Mouse (Mus musculus): ENCODE results near the gene Pigc.

Gene Pigc

DNA sequence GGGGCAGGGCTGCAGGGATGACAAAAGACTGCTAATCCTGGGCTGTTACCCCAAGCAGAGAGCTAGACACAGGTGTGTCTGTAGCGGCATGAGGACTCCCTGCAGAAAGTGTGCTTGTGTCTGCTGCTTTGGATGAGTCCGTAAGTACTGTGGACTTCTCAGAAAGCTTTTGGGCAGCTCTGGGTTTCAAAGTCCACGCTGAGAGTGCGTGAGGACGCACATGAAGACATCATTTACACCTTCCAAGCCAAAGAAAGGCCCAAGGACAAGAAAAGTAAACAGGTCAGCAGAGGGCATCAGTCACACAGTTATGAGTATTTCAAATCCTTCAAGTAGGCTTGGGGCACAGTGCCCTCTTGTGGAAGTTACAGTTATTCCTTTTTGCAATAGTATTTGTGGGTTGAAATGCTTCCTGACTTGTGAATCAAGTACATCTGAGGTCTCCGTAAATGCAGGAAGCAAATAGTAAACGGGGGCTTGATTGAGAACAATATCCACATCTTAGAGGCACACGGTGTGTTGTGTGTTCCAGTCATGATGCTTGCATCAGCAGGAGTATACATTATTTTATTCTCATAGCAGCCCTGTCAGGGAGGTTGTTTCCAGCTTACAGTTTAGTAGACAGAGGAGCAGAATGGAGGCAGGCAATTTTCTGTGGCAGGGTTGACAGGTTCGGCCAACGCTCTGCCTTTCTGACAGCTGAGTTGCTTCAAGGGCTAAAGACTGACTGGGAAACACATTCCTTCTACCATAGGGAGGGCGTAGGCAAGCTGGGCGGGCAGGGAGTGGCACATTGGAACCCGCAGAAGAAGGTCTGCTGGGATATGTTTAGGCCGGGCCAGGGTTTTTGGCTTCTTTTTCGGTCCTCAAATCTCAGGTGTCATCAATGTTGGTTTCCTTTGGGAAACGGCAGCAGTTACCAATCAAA lies 7.5 kb downstream of the Pigc start:
- peak; percentile 61 to 82 for DNase-seq (ENCODE audit: low spot score in 2 of 2)

DNA sequence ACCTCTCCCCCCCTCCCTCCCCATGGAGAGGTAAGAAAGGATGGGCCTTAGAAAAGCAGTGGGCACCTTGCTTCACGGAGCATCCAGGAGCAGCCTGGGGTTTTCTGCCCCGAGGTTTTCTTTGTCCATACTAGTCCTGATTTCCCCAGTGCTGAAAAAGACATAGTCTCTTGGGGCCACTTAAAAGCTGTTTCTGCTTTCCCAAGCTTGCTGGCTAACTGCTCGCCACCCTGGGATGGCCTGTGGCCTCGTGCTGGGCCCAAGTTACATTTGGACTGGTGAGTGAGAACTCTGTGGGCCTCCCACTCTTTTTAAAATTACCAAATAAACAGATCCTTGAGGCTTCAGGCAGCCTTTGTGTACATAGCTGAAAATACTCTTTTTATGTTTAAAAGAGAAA lies 8.3 kb downstream of the Pigc start:
- peak; percentile 44 to 60 for DNase-seq (ENCODE audit: low spot score in 2 of 2)

GRCm38 (mm10) chr1:161978173-161978700 lies 9.3 kb downstream of the Pigc start:
- DNase-seq (ENCODE audit: low spot score in 2 of 2): no peak

GRCm38 (mm10) chr1:161979536-161979935 lies 10.6 kb downstream of the Pigc start, which contains the start of gene 4930558K02Rik:
4930558K02Rik (minus strand) TSS chr1:161979636.
- DNase-seq (ENCODE audit: low spot score in 2 of 2): no peak

DNA sequence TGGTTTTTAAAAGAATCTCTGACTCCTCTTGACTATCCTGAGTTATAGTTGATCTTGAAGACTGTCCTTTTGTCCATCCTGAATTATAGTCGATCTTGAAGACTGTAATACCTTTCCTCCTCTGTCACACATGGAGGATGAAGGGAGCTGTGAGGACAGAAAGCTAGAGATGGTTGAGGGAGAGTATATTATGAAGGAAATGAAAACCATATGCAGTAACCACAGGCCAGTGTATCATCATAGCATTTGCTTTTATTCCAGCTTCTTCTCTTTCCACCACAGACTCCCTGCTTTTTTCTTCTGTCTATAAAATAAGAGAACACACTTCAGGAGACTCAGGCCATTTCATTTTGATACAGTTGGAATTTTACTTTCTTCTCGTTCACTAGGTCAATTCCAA lies 11.1 kb downstream of the Pigc start:
- no peak for DNase-seq (ENCODE audit: low spot score in 2 of 2)

- DNase-seq (ENCODE audit: low spot score in 2 of 2): no peak
These were observed 11.8 kb downstream of the Pigc start for GRCm38 (mm10) chr1:161980626-161981298.

DNA sequence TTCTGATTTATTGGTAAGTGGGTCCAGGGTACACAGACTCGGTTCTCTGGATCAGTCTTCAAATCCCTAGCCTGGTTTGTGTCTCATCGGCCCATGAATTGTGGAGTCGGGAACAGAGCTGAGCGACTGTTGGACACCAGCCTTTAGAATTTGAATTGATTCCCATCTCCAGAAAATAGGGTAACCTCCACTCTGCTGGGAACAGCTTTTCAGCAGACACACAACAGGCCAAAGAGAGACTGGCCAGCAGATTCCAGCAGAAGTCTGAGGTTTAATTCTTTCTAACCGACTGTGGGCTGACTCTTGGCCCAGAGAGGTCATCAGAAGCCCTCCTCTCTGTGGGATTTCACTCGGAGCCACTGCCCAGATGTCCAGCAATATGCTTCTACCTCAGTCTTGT lies 14.5 kb downstream of the Pigc start:
- DNase-seq (ENCODE audit: low spot score in 2 of 2): peak; percentile 46 to 65

GRCm38 (mm10) chr1:161983979-161984566 lies 15.1 kb downstream of the Pigc start:
- peak; percentile 56 to 60 for DNase-seq (ENCODE audit: low spot score in 2 of 2)

- no peak for DNase-seq (ENCODE audit: low spot score in 2 of 2)
These were observed 21.9 kb downstream of the Pigc start for GRCm38 (mm10) chr1:161990684-161991578.

- DNase-seq (ENCODE audit: low spot score in 2 of 2): no peak
These were observed 22.9 kb downstream of the Pigc start for GRCm38 (mm10) chr1:161991846-161992245.

- no peak for DNase-seq (ENCODE audit: low spot score in 2 of 2)
These were observed 23.4 kb downstream of the Pigc start for GRCm38 (mm10) chr1:161992389-161992788.

DNA sequence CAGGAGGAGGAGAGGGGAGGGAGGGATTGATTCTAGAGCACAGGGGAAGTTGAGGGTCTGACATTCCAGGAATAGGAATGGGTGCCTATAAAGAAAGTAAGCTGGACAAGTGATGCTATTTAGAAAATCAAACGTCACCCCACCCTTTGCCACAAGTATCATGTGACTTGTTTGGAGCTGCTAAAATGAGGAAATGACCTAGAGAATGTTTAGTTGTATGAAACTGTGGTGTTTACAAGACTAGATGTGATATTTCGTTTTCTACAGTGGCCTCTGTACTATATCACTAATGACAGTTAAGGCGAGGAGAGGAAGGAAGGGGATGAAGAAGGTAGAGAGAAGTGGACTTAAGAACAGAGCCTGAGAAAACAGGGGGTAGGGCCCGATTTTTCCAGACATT lies 29.8 kb downstream of the Pigc start:
- no peak for DNase-seq (ENCODE audit: low spot score in 2 of 2)

- no peak for DNase-seq (ENCODE audit: low spot score in 2 of 2)
These were observed 30.4 kb downstream of the Pigc start for GRCm38 (mm10) chr1:161999338-161999737.

DNA sequence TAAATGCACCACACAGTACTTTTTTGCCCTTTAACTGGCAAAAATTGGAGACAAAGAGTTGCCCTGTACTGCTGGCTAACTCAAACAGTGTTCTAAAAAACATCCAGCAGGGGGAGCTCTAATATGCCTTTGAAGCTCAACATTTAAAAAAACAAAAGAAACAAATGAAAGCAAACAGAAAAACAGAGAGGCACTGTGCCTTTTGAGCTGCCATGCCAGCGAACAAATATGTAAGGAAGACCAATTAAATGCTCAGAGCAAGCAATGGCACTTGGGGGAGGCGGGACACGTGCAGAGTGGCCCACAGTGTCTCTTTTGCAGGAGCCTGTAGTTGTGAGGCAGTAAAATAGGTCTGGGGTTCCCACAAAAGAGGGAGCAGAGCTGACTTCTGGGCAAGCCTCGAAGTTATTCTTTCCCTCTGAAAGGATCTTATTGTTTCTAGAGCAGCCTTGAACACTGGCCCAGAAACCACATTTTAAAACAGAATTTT lies 30.9 kb downstream of the Pigc start:
- DNase-seq (ENCODE audit: low spot score in 2 of 2): peak in 1 of 2 experiments; percentile 68

DNA sequence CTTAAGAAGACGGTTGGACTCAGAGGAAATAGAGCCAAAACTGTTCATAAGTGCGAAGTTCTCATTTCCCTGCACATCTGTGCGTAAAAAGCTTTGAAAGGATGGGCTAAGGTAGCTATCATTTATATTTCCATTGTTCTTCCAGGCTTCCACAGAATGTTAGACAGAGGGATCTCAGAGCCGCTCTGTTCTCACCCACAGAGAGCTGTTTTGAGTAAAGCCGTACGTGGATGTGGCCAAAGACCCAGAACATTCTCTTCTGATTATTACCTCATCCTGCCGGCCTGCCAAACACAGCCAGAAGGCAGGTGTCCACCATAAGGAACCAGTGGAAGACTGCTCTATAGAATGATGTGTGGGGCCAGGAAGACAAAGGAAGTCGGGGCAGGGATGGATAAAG lies 32.3 kb downstream of the Pigc start:
- DNase-seq (ENCODE audit: low spot score in 2 of 2): peak in 1 of 2 experiments; percentile 33

DNA sequence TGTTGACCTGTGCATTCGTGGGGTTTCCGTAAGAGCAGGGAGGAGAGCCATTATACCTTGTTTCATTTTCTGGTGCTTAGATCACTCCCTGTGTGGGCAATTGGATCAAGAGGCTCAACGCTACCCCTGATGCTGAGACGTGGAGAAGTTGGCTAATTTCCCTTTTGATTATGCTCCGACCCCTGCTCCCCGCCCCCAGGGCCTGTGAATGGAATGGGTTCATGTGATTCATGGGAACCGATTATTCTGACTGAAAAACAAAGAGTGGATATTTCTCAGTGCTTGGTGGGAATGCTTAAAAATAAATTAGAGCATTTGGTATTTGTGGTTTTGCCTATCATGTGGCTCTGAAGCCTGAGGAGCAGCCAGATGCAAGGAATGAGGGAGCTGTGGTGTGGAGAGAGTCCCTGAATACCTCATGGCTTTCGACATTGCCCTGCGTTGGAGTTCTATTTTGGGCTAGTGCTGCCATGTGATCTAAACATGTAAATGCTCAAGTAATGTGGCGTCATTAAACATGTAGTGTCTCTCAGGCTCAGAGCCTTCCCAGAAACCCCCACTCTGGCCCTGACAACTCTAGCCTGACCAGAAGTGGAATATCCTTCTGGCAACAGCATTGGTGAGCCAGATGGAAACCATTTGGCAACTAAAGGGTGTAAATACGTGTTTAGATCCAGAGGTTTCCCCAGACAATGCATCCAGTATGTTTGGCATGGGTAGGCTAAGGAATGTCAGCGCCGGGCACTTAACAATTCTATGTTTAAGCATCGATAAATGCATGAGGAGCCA lies 34.9 kb downstream of the Pigc start:
- DNase-seq (ENCODE audit: low spot score in 2 of 2): peak in 1 of 2 experiments; percentile 18

DNA sequence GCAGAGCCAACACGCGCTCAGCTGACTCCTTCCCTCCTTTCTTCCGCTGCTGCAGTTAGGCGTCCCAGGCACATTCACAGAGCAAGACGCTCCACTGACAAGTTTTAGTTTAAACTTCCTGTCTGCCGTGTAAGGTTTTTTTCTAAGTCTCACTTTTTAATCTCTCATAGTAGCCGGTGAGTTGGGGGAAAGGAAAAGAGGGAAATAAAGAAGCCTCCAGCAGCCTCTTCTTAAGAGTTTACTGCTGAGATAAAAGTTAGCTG lies 35.5 kb downstream of the Pigc start:
- DNase-seq (ENCODE audit: low spot score in 2 of 2): no peak

- peak; percentile 57 to 74 for DNase-seq (ENCODE audit: low spot score in 2 of 2)
These were observed 36.1 kb downstream of the Pigc start for GRCm38 (mm10) chr1:162004821-162005770.

DNA sequence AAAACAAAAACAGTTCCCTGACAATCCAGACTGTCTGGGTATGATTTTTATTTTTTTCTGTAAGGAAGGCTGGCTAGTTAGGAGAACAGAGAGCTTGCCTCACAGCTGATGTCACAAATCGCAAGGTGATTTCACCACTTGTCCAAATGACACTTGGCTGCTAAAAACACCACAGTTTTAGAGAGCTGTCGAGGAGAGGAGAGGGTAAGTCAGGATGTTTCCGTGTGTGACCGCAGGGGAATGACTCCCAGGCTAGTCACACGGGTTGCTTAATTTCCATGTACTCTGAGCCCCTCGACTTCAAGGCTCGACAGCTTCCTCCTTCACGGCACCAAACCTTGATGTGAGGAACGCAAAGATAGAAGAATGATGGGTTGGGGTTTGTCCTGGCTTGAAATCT lies 37.1 kb downstream of the Pigc start:
- DNase-seq (ENCODE audit: low spot score in 2 of 2): no peak
